Mouse (Mus musculus) hindbrain, embryonic 15.5 days (tissue): ENCODE measurements around the gene Chchd1. TPM values are rescaled to one million over a fixed set of nuclear protein-coding genes. Genes with fewer than 3 reads are reported as not detected.

Experiments used
- ATAC-seq: fragments of 200-750 bp; cut with Nextera tagmentation; 2 replicates; pipeline ENCODE4 v1.8.0; 2017; ENCODE audit warnings: low read depth, moderate number of reproducible peaks, moderate TSS enrichment; ENCODE audit not compliant: low FRiP score
- H3K27ac ChIP-seq: fragments of 300-500 bp; sonication (generic); replicated peaks from 2 replicates; pipeline ENCODE4 v1.5.1; 2015; ENCODE audit warnings: mild to moderate bottlenecking, inconsistent platforms
- H3K27me3 ChIP-seq: fragments of 300-500 bp; sonication (generic); 2 replicates; pipeline ENCODE4 v1.6.1; 2015; ENCODE audit warnings: control low read depth, inconsistent platforms
- H3K36me3 ChIP-seq: fragments of 300-500 bp; sonication (generic); 2 replicates; pipeline ENCODE4 v1.6.1; 2015; ENCODE audit warnings: control low read depth, inconsistent platforms
- H3K4me1 ChIP-seq: fragments of 300-500 bp; sonication (generic); replicated peaks from 2 replicates; pipeline ENCODE4 v1.6.1; 2015; ENCODE audit warnings: control low read depth, inconsistent platforms
- H3K4me2 ChIP-seq: fragments of 300-500 bp; sonication (generic); 2 replicates; pipeline ENCODE4 v1.6.1; 2015; ENCODE audit warnings: moderate library complexity, mild to moderate bottlenecking, inconsistent platforms
- H3K4me3 ChIP-seq: fragments of 300-500 bp; sonication (generic); 2 replicates; pipeline ENCODE4 v1.5.1; 2015; ENCODE audit warnings: mild to moderate bottlenecking, inconsistent platforms
- H3K9ac ChIP-seq: fragments of 300-500 bp; sonication (generic); 2 replicates; pipeline ENCODE4 v1.6.1; 2015; ENCODE audit warnings: inconsistent platforms
- H3K9me3 ChIP-seq: fragments of 300-500 bp; sonication (generic); 2 replicates; pipeline ENCODE4 v1.6.1; 2016; ENCODE audit warnings: control low read depth, inconsistent platforms
- WGBS: fragments of 180-500 bp; shearing (Covaris S2); methylation state at CpG from one replicate; pipeline ENCODE4 v1.1.7; 2015; 5-methylcytosine and 5-hydroxymethylcytosine counted together
- polyA plus RNA-seq: library from polyadenylated mRNA; unstranded; fragments of >200 nt; fragmentation: Nextera tagmentation; extraction: Ambion mirVana; gene quantifications from 2 replicates; pipeline ENCODE4 v1.2.1, GENCODE M21; 2015

Gene Chchd1
- polyA plus RNA-seq, 1 experiment from 2014 or later, result 172 TPM

GRCm38 (mm10) chr14:20707201-20708190, 4.7 kb downstream of the Chchd1 start, which contains the start of gene Zswim8:
Zswim8 (plus strand) TSS chr14:20707552.
- under 1% methylated on average over 79 of the region's 80 CpGs for WGBS
- Histone ChIP-seq H3K4me2 (peak within 1 kb of the TSS; percentile 63), H3K9ac (peak within 1 kb of the TSS; percentile 99), H3K4me3 (peak within 1 kb of the TSS; percentile 98), H3K27me3 (no peaks in the 10 kb centered on the region), H3K4me1 (peaks cover 30% of the 10 kb centered on the region), H3K27ac (peak within 1 kb of the TSS; percentile 95), H3K9me3 (no peaks in the 10 kb centered on the region), H3K36me3 (peaks cover 32% of the 10 kb centered on the region)
- peak; percentile 95 for ATAC-seq

- Histone ChIP-seq H3K27me3 (no peaks in the 10 kb centered on the region), H3K27ac (peak overlapping the region; percentile 95; the same call in 1 of the 2 replicates), H3K4me2 (peak overlapping the region; percentile 63), H3K9ac (peak overlapping the region; percentile 99), H3K36me3 (peaks cover 40% of the 10 kb centered on the region), H3K9me3 (no peaks in the 10 kb centered on the region), H3K4me3 (peak overlapping the region; percentile 98), H3K4me1 (peaks cover 30% of the 10 kb centered on the region)
- ATAC-seq, result no peak
- 11% methylated on average over 10 of the region's 10 CpGs for WGBS
Observed at GRCm38 (mm10) chr14:20708239-20708638, 5.4 kb downstream of the Chchd1 start.

GRCm38 (mm10) chr14:20713832-20714231, 11.0 kb downstream of the Chchd1 start:
- H3K36me3 ChIP-seq, result peaks cover 87% of the 10 kb centered on the region
- WGBS, result 73% methylated on average over 11 of the region's 11 CpGs
- H3K4me3 ChIP-seq, result no peak overlapping the region
- peaks cover 12% of the 10 kb centered on the region for H3K4me1 ChIP-seq
- H3K4me2 ChIP-seq, result no peak overlapping the region
- H3K9ac ChIP-seq, result no peak overlapping the region
- H3K27ac ChIP-seq, result no peak overlapping the region
- H3K27me3 ChIP-seq, result no peaks in the 10 kb centered on the region
- H3K9me3 ChIP-seq, result no peaks in the 10 kb centered on the region
- no peak for ATAC-seq

GRCm38 (mm10) chr14:20718443-20718842, 15.6 kb downstream of the Chchd1 start:
- Histone ChIP-seq H3K27me3 (no peaks in the 10 kb centered on the region), H3K4me1 (no peaks in the 10 kb centered on the region), H3K4me2 (no peak overlapping the region), H3K9ac (no peak overlapping the region), H3K9me3 (no peaks in the 10 kb centered on the region), H3K36me3 (peaks cover 99% of the 10 kb centered on the region), H3K4me3 (no peak overlapping the region), H3K27ac (no peak overlapping the region)
- 91% methylated on average over 10 of the region's 10 CpGs for WGBS
- no peak for ATAC-seq

DNA sequence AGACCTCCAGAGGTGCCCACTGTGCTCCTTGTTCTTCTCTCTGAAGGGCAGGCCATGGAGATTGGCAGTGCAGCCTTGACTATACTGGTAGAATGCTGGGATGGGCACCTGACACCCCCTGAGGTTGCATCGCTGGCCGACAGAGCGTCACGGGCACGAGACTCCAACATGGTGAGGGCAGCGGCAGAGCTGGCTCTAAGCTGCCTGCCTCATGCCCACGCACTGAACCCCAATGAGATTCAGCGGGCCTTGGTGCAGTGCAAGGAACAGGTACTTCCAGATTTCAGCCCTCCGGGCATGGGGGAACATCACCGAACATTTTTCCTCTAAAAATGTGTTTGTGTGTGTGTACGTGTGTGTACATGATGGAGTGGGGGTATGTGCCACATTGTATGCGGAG, 17.0 kb downstream of the Chchd1 start:
- 94% methylated on average over 12 of the region's 12 CpGs for WGBS
- ATAC-seq, result no peak
- H3K27me3 ChIP-seq, result no peaks in the 10 kb centered on the region

DNA sequence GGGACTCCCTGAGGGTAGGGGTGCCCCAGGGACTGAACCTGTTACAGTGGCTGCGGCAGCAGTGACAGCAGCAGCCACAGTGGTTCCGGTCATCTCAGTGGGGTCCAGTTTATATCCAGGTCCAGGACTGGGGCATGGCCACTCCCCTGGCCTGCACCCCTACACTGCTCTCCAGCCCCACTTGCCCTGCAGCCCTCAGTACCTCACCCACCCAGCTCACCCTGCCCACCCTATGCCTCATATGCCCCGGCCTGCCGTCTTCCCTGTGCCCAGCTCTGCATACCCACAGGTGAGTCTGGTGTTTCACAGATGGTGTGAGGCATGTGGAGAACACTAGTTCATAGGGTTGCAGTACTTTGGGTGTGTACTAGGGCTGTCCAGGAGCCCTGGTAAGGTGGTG, 18.6 kb downstream of the Chchd1 start:
- Histone ChIP-seq H3K27me3 (no peaks in the 10 kb centered on the region), H3K4me2 (no peak overlapping the region), H3K9me3 (no peaks in the 10 kb centered on the region), H3K36me3 (peaks cover 95% of the 10 kb centered on the region), H3K9ac (no peak overlapping the region), H3K27ac (no peak overlapping the region), H3K4me1 (no peaks in the 10 kb centered on the region), H3K4me3 (no peak overlapping the region)
- WGBS, result 94% methylated on average over 4 of the region's 4 CpGs
- ATAC-seq, result peak; percentile 33; the same call in 1 of the 2 replicates

More for the DNA sequence above, 17.0 kb downstream of the Chchd1 start:
- no peaks in the 10 kb centered on the region for H3K4me1 ChIP-seq
- no peak overlapping the region for H3K9ac ChIP-seq
- no peak overlapping the region for H3K27ac ChIP-seq
- no peak overlapping the region for H3K4me2 ChIP-seq
- H3K9me3 ChIP-seq, result no peaks in the 10 kb centered on the region
- H3K4me3 ChIP-seq, result no peak overlapping the region
- peaks cover 98% of the 10 kb centered on the region for H3K36me3 ChIP-seq

GRCm38 (mm10) chr14:20723006-20723405, 20.2 kb downstream of the Chchd1 start:
- 86% methylated on average over 12 of the region's 12 CpGs for WGBS
- Histone ChIP-seq H3K36me3 (peaks cover 94% of the 10 kb centered on the region), H3K9ac (no peak overlapping the region), H3K27me3 (no peaks in the 10 kb centered on the region), H3K4me2 (no peak overlapping the region), H3K4me3 (no peak overlapping the region), H3K27ac (no peak overlapping the region), H3K9me3 (no peaks in the 10 kb centered on the region), H3K4me1 (no peaks in the 10 kb centered on the region)
- ATAC-seq, result no peak

DNA sequence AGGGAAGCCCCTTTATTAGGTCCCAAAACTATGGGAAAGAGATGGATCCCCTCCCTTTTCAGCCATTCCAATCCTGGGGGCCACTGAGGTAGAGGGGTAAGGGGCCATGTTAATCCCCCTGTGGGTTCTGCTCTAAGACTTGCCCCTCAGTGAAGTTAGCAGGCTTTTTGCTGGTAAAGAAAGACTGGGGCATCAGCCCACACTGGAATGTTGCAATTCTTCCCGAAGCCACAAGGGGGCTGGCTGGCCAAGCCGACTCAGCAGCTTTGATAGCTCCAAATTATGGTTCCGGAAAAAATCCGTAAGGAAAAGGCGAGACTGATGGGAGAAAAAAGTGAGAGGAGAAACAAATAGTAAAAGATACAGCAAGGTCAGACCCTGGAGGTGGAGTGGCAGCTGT, 21.2 kb downstream of the Chchd1 start:
- ATAC-seq, result no peak
- Histone ChIP-seq H3K4me1 (no peaks in the 10 kb centered on the region), H3K9me3 (no peaks in the 10 kb centered on the region), H3K4me2 (no peak overlapping the region), H3K27ac (no peak overlapping the region), H3K27me3 (no peaks in the 10 kb centered on the region), H3K4me3 (no peak overlapping the region), H3K36me3 (peaks cover 94% of the 10 kb centered on the region), H3K9ac (no peak overlapping the region)
- WGBS, result 28% methylated on average over 5 of the region's 5 CpGs

- peaks cover 94% of the 10 kb centered on the region for H3K36me3 ChIP-seq
- no peak overlapping the region for H3K27ac ChIP-seq
- H3K9ac ChIP-seq, result no peak overlapping the region
- H3K4me1 ChIP-seq, result no peaks in the 10 kb centered on the region
- no peak overlapping the region for H3K4me3 ChIP-seq
- H3K4me2 ChIP-seq, result no peak overlapping the region
- 85% methylated on average over 6 of the region's 6 CpGs for WGBS
- ATAC-seq, result no peak
- H3K9me3 ChIP-seq, result no peaks in the 10 kb centered on the region
- H3K27me3 ChIP-seq, result no peaks in the 10 kb centered on the region
Observed at GRCm38 (mm10) chr14:20725660-20726339, 23.0 kb downstream of the Chchd1 start.

- no peak for ATAC-seq
- Histone ChIP-seq H3K27ac (no peak overlapping the region), H3K36me3 (peaks cover 57% of the 10 kb centered on the region)
Observed at GRCm38 (mm10) chr14:20729871-20730270, 27.1 kb downstream of the Chchd1 start.

DNA sequence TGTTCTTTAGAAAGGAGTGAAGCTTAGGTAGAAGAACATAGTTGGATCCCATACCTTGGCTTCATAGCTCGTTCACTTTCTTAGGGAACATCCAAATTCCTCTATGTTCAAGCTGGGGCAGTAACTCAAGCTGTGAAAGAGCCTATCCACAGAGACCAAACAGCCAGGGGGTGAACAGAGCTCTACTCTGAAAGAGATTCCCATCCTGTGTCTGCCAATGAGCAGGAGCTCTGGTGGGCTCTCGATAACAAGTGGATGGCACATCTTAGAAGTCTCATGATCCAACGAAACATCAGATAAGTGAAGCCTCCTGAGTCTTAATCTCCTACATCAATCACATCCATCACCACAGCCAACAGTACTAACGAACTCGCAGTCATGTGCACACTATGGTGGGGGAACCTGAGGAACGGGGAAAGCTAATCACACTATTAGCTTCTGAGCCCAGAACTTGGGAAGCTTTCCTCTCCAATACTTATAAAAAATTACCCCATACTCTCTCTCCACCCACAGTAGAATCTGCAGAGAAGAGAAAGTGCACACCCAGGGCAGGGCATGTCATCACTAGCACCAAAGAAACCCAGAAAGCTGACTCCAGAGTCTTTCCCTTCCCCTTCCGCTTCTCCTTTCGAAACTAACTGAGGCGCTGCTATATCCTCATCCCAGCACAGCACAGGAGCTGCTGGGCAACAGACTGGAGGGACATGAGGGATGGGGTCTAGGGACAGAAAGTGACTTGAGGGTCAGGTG, 28.2 kb downstream of the Chchd1 start:
- H3K4me3 ChIP-seq, result no peak overlapping the region
- no peak for ATAC-seq
- peaks cover 18% of the 10 kb centered on the region for H3K4me1 ChIP-seq
- H3K27ac ChIP-seq, result no peak overlapping the region
- WGBS, result 89% methylated on average over 9 of the region's 9 CpGs
- no peaks in the 10 kb centered on the region for H3K9me3 ChIP-seq
- no peaks in the 10 kb centered on the region for H3K27me3 ChIP-seq
- peaks cover 49% of the 10 kb centered on the region for H3K36me3 ChIP-seq
- no peak overlapping the region for H3K4me2 ChIP-seq
- H3K9ac ChIP-seq, result no peak overlapping the region

More at GRCm38 (mm10) chr14:20729871-20730270, 27.1 kb downstream of the Chchd1 start:
- no peak overlapping the region for H3K4me2 ChIP-seq
- no peak overlapping the region for H3K4me3 ChIP-seq
- no peak overlapping the region for H3K9ac ChIP-seq
- WGBS, result 96% methylated on average over 9 of the region's 9 CpGs
- no peaks in the 10 kb centered on the region for H3K27me3 ChIP-seq
- H3K4me1 ChIP-seq, result peaks cover 14% of the 10 kb centered on the region
- H3K9me3 ChIP-seq, result no peaks in the 10 kb centered on the region
